Mouse (Mus musculus) MEL (cell line): ENCODE measurements around the gene Raver1. TPM values are rescaled to one million over a fixed set of nuclear protein-coding genes. Genes with fewer than 3 reads are reported as not detected.

Source experiments
- DNase-seq: peaks from one replicate; pipeline ENCODE4 v3.0.0; 2011; ENCODE audit warnings: low read depth, low spot score
- H3K27ac ChIP-seq: 2 replicates; pipeline ENCODE4 v1.5.1; 2012; ENCODE audit warnings: low read depth, mild to moderate bottlenecking, control low read depth, low read length, moderate library complexity; ENCODE audit not compliant: control insufficient read depth
- H3K27me3 ChIP-seq, 2 experiments: fragments of 150-350 bp in 1 of 2; sonication (generic) in 1 of 2; 2 replicates each; pipeline ENCODE4 v1.6.1; 2012; ENCODE audit warnings: low read length in 2 of 2, mild to moderate bottlenecking in 2 of 2, improper control_type of control experiment in 1 of 2, moderate library complexity in 1 of 2; ENCODE audit not compliant: insufficient read depth in 2 of 2, control insufficient read depth in 1 of 2
- H3K36me3 ChIP-seq, 2 experiments: 2 replicates each; pipeline ENCODE4 v1.6.1; 2012 to 2014; ENCODE audit warnings: low read length in 2 of 2, improper control_type of control experiment in 1 of 2, inconsistent platforms in 1 of 2, mild to moderate bottlenecking in 1 of 2; ENCODE audit not compliant: insufficient read depth in 2 of 2, control insufficient read depth in 1 of 2
- H3K4me1 ChIP-seq, 2 experiments: fragments of 150-350 bp in 1 of 2; sonication (generic) in 1 of 2; 2 replicates each; pipeline ENCODE4 v1.6.1; 2012; ENCODE audit warnings: low read length in 2 of 2, improper control_type of control experiment in 1 of 2, mild to moderate bottlenecking in 1 of 2; ENCODE audit not compliant: insufficient read depth in 2 of 2, control insufficient read depth in 1 of 2
- H3K4me3 ChIP-seq, 2 experiments: fragments of 150-350 bp in 1 of 2; sonication (generic) in 1 of 2; 2 replicates each; pipeline ENCODE4 v1.5.1; 2012; ENCODE audit warnings: low read depth in 2 of 2, low read length in 2 of 2, mild to moderate bottlenecking in 2 of 2, moderate library complexity in 2 of 2, control low read depth in 1 of 2, improper control_type of control experiment in 1 of 2; ENCODE audit not compliant: control insufficient read depth in 1 of 2, insufficient read depth in 1 of 2
- H3K79me2 ChIP-seq: 2 replicates; pipeline ENCODE4 v1.6.1; 2012; ENCODE audit warnings: mild to moderate bottlenecking, low read length, moderate library complexity; ENCODE audit not compliant: control insufficient read depth, poor library complexity, insufficient read depth
- H3K9ac ChIP-seq: 2 replicates; pipeline ENCODE4 v1.6.1; 2012; ENCODE audit warnings: low read depth, mild to moderate bottlenecking, control low read depth, low read length, moderate library complexity; ENCODE audit not compliant: control insufficient read depth, poor library complexity, severe bottlenecking
- H3K9me3 ChIP-seq: fragments of 150-350 bp; sonication (generic); replicated peaks from 2 replicates; pipeline ENCODE4 v1.6.1; 2012; ENCODE audit warnings: mild to moderate bottlenecking, low read length, improper control_type of control experiment, moderate library complexity; ENCODE audit not compliant: insufficient read depth
- BHLHE40 ChIP-seq: IDR thresholded peaks from 2 replicates; pipeline ENCODE4 v1.6.1; 2012; ENCODE audit warnings: low read depth, mild to moderate bottlenecking, inconsistent platforms, low read length, improper control_type of control experiment, borderline replicate concordance
- CHD1 ChIP-seq: IDR thresholded peaks from 2 replicates; pipeline ENCODE4 v1.6.1; 2012; ENCODE audit warnings: low read depth, mild to moderate bottlenecking, inconsistent platforms, low read length, improper control_type of control experiment
- CHD2 ChIP-seq: IDR thresholded peaks from 2 replicates; pipeline ENCODE4 v1.6.1; 2011; ENCODE audit warnings: low read length, improper control_type of control experiment
- CTCF ChIP-seq, 3 experiments: IDR thresholded peaks in 2 of 3; conservative IDR thresholded peaks in 1 of 3; 2 replicates each; pipeline ENCODE4 v1.5.1; 2011 to 2012; ENCODE audit warnings: low read length in 3 of 3, low read depth in 2 of 3, mild to moderate bottlenecking in 2 of 3, improper control_type of control experiment in 1 of 3, inconsistent platforms in 1 of 3, mixed read lengths in 1 of 3, moderate library complexity in 1 of 3; ENCODE audit not compliant: control insufficient read depth in 1 of 3, insufficient read depth in 1 of 3, poor library complexity in 1 of 3, severe bottlenecking in 1 of 3
- E2F4 ChIP-seq: IDR thresholded peaks from 2 replicates; pipeline ENCODE4 v1.6.1; 2011; ENCODE audit warnings: low read depth, low read length, improper control_type of control experiment, borderline replicate concordance
- EP300 ChIP-seq, 2 experiments: IDR thresholded peaks; 2 replicates each; pipeline ENCODE4 v1.6.1; 2011; ENCODE audit warnings: improper control_type of control experiment in 2 of 2, low read length in 2 of 2, low read depth in 1 of 2, mild to moderate bottlenecking in 1 of 2
- GATA1 ChIP-seq: IDR thresholded peaks from 2 replicates; pipeline ENCODE4 v1.6.1; 2011; ENCODE audit warnings: low read depth, low read length, improper control_type of control experiment
- HCFC1 ChIP-seq: IDR thresholded peaks from 2 replicates; pipeline ENCODE4 v1.6.1; 2012; ENCODE audit warnings: low read depth, mild to moderate bottlenecking, inconsistent platforms, low read length, improper control_type of control experiment, moderate library complexity
- MAFK ChIP-seq: IDR thresholded peaks from 2 replicates; pipeline ENCODE4 v1.6.1; 2011; ENCODE audit warnings: low read depth, mild to moderate bottlenecking, low read length, improper control_type of control experiment, borderline replicate concordance
- MAZ ChIP-seq: IDR thresholded peaks from 2 replicates; pipeline ENCODE4 v1.6.1; 2012; ENCODE audit warnings: low read depth, mild to moderate bottlenecking, inconsistent platforms, low read length, improper control_type of control experiment
- MXI1 ChIP-seq: IDR thresholded peaks from 2 replicates; pipeline ENCODE4 v1.6.1; 2011; ENCODE audit warnings: mild to moderate bottlenecking, low read depth, low read length, improper control_type of control experiment
- MYB ChIP-seq: IDR thresholded peaks from 2 replicates; pipeline ENCODE4 v1.6.1; 2011; ENCODE audit warnings: mild to moderate bottlenecking, low read depth, low read length, improper control_type of control experiment
- NRF1 ChIP-seq: IDR thresholded peaks from 2 replicates; pipeline ENCODE4 v1.6.1; 2014; ENCODE audit warnings: low read depth, mild to moderate bottlenecking, inconsistent platforms, low read length, improper control_type of control experiment, moderate library complexity; ENCODE audit not compliant: poor library complexity, insufficient read depth, severe bottlenecking
- POLR2A ChIP-seq, 2 experiments: IDR thresholded peaks; 2 replicates each; pipeline ENCODE4 v1.6.1; 2011 to 2012; ENCODE audit warnings: low read length in 2 of 2, mild to moderate bottlenecking in 2 of 2, control low read depth in 1 of 2, improper control_type of control experiment in 1 of 2, low read depth in 1 of 2, moderate library complexity in 1 of 2; ENCODE audit not compliant: control insufficient read depth in 1 of 2, insufficient read depth in 1 of 2, poor library complexity in 1 of 2
- POLR2AphosphoS2 ChIP-seq: IDR thresholded peaks from 2 replicates; pipeline ENCODE4 v1.6.1; 2011; ENCODE audit warnings: low read length, improper control_type of control experiment
- POLR2AphosphoS5 ChIP-seq: IDR thresholded peaks from 2 replicates; pipeline ENCODE4 v1.6.1; 2012; ENCODE audit warnings: low read depth, borderline replicate concordance, mild to moderate bottlenecking, inconsistent platforms, low read length, moderate library complexity, mixed read lengths
- RCOR1 ChIP-seq: IDR thresholded peaks from 2 replicates; pipeline ENCODE4 v1.6.1; 2012; ENCODE audit warnings: low read depth, mild to moderate bottlenecking, inconsistent platforms, low read length, improper control_type of control experiment
- SIN3A ChIP-seq: IDR thresholded peaks from 2 replicates; pipeline ENCODE4 v1.6.1; 2012; ENCODE audit warnings: low read length, improper control_type of control experiment, inconsistent platforms
- SMC3 ChIP-seq: IDR thresholded peaks from 2 replicates; pipeline ENCODE4 v1.6.1; 2011; ENCODE audit warnings: low read depth, low read length, improper control_type of control experiment
- TAL1 ChIP-seq: IDR thresholded peaks from 2 replicates; pipeline ENCODE4 v1.6.1; 2012; ENCODE audit warnings: mild to moderate bottlenecking, inconsistent platforms, low read length, moderate library complexity, mixed read lengths
- TBP ChIP-seq: IDR thresholded peaks from 2 replicates; pipeline ENCODE4 v1.8.0; 2011; ENCODE audit warnings: low read depth, low read length, improper control_type of control experiment
- TCF12 ChIP-seq: IDR thresholded peaks from 2 replicates; pipeline ENCODE4 v1.6.1; 2014; ENCODE audit warnings: low read depth, mild to moderate bottlenecking, inconsistent platforms, low read length, improper control_type of control experiment, moderate library complexity
- UBTF ChIP-seq: IDR thresholded peaks from 2 replicates; pipeline ENCODE4 v1.6.1; 2012; ENCODE audit warnings: low read depth, mild to moderate bottlenecking, inconsistent platforms, low read length, improper control_type of control experiment, moderate library complexity, borderline replicate concordance; ENCODE audit not compliant: insufficient read depth
- ZKSCAN1 ChIP-seq: IDR thresholded peaks from 2 replicates; pipeline ENCODE4 v1.6.1; 2012; ENCODE audit warnings: low read depth, mild to moderate bottlenecking, inconsistent platforms, low read length, improper control_type of control experiment, moderate library complexity
- ZMIZ1 ChIP-seq: IDR thresholded peaks from 2 replicates; pipeline ENCODE4 v1.6.1; 2012; ENCODE audit warnings: low read depth, mild to moderate bottlenecking, inconsistent platforms, low read length, improper control_type of control experiment, moderate library complexity
- ZNF384 ChIP-seq: IDR thresholded peaks from 2 replicates; pipeline ENCODE4 v1.6.1; 2012; ENCODE audit warnings: low read depth, mild to moderate bottlenecking, inconsistent platforms, low read length, improper control_type of control experiment
- polyA plus RNA-seq, 2 experiments: library from polyadenylated mRNA; stranded (reverse) in 1 of 2; unstranded in 1 of 2; fragments of >175 nt in 1 of 2; fragments of >200 nt in 1 of 2; gene quantifications; 2 replicates each; pipeline versions ENCODE4 v1.2.1 to v1.2.4; 2012; ENCODE audit warnings: low replicate concordance in 2 of 2, low read depth in 1 of 2; ENCODE audit not compliant: insufficient read length in 2 of 2, insufficient read depth in 1 of 2, missing spikeins in 1 of 2
- total RNA-seq: library from RNA; depleted of rRNA; stranded (reverse); fragments of 300-350 nt; gene quantifications from 2 replicates; pipeline ENCODE4 v1.2.3, GENCODE M21; 2012

The Raver1 gene
- total and polyA plus RNA-seq, 3 experiments = 50.0 to 291 TPM; not detected in 1

- TF ChIP-seq MAZ = no peak
Observed at GRCm38 (mm10) chr9:21083324-21083723, 8.5 kb downstream of the Raver1 start (continued).

GRCm38 (mm10) chr9:21081127-21081526, 10.7 kb downstream of the Raver1 start:
- no peaks in the 10 kb centered on the region for H3K27me3 ChIP-seq
- H3K79me2 ChIP-seq = peaks cover 14% of the 10 kb centered on the region
- peaks cover 25 to 74% of the 10 kb centered on the region in 2 experiments for H3K36me3 ChIP-seq
- H3K4me3 ChIP-seq = no peak overlapping the region
- H3K9ac ChIP-seq = no peak overlapping the region
- peaks cover 15 to 23% of the 10 kb centered on the region in 2 experiments; a peak in 3 of 4 replicates for H3K4me1 ChIP-seq
- no peak overlapping the region for H3K27ac ChIP-seq
- H3K9me3 ChIP-seq = no peaks in the 10 kb centered on the region
- TF ChIP-seq EP300 (IDR thresholded peaks at IDR 0.05; ENCODE audit: low read depth in 1 of 2, low read length in 2 of 2) (no peak), CHD1 (no peak), NRF1 (no peak), UBTF (no peak), CTCF (IDR thresholded peaks at IDR 0.05 in 2 of 3, conservative IDR thresholded peaks at IDR 0.05 in 1 of 3; ENCODE audit: control insufficient read depth in 1 of 3, insufficient read depth in 1 of 3, low read depth in 2 of 3, low read length in 3 of 3, poor library complexity in 1 of 3, severe bottlenecking in 1 of 3) (no peak), TAL1 (no peak)
- no peak for DNase-seq

GRCm38 (mm10) chr9:21075625-21076024, 16.2 kb downstream of the Raver1 start:
- DNase-seq = no peak
- no peak overlapping the region for H3K27ac ChIP-seq

GRCm38 (mm10) chr9:21074173-21074572, 17.6 kb downstream of the Raver1 start:
- no peak for DNase-seq
- TF ChIP-seq MAFK (no peak), BHLHE40 (no peak), SIN3A (no peak), E2F4 (no peak), MXI1 (no peak), POLR2AphosphoS5 (no peak), ZKSCAN1 (no peak), POLR2AphosphoS2 (no peak), TBP (no peak), TCF12 (no peak), ZNF384 (no peak), RCOR1 (no peak), HCFC1 (no peak), CHD2 (no peak), CHD1 (no peak), MAZ (no peak), GATA1 (no peak), ZMIZ1 (no peak), MYB (no peak)
- TF ChIP-seq, all 39 proteins: peak for 0
- peaks cover 9 to 17% of the 10 kb centered on the region in 2 experiments; a peak in 3 of 4 replicates for H3K4me1 ChIP-seq
- peaks cover 35% of the 10 kb centered on the region for H3K79me2 ChIP-seq
- peaks cover 19 to 32% of the 10 kb centered on the region in 2 experiments for H3K36me3 ChIP-seq
- H3K4me3 ChIP-seq = peak overlapping the region in 1 of 2 experiments; percentile 62; a peak in 2 of 4 replicates
- H3K9ac ChIP-seq = peak overlapping the region; percentile 68
- no peaks in the 10 kb centered on the region for H3K27me3 ChIP-seq
- no peak overlapping the region for H3K27ac ChIP-seq
- H3K9me3 ChIP-seq = no peaks in the 10 kb centered on the region

More at GRCm38 (mm10) chr9:21075625-21076024, 16.2 kb downstream of the Raver1 start:
- no peaks in the 10 kb centered on the region for H3K9me3 ChIP-seq
- H3K4me1 ChIP-seq = peaks cover 9 to 17% of the 10 kb centered on the region in 2 experiments; a peak in 3 of 4 replicates
- H3K36me3 ChIP-seq = peaks cover 19 to 35% of the 10 kb centered on the region in 2 experiments
- H3K27me3 ChIP-seq = no peaks in the 10 kb centered on the region
- H3K4me3 ChIP-seq = no peak overlapping the region
- H3K79me2 ChIP-seq = peaks cover 30% of the 10 kb centered on the region
- no peak for TF ChIP-seq SMC3
- peak in 1 of 2 experiments; percentile 12; a peak in 1 of 4 replicates for TF ChIP-seq POLR2A (IDR thresholded peaks at IDR 0.05; ENCODE audit: control insufficient read depth in 1 of 2, insufficient read depth in 1 of 2, low read depth in 1 of 2, low read length in 2 of 2, poor library complexity in 1 of 2)
- H3K9ac ChIP-seq = no peak overlapping the region
